Mouse (Mus musculus) spleen, adult 2 months (tissue): ENCODE results near the gene Cdx2.

Source experiments
- CTCF ChIP-seq: fragments of 200-500 bp; IDR thresholded peaks from 2 replicates; pipeline ENCODE4 v1.5.1; 2011; ENCODE audit warnings: mild to moderate bottlenecking, inconsistent platforms; ENCODE audit not compliant: insufficient read depth, insufficient read length, insufficient replicate concordance; ENCODE audit errors: extremely low read depth
- POLR2A ChIP-seq: fragments of 200-500 bp; IDR thresholded peaks from 2 replicates; pipeline ENCODE4 v1.6.1; 2011; ENCODE audit warnings: low read depth, low read length, inconsistent platforms

GRCm38 (mm10) chr5:147331547-147331946 lies 24.5 kb upstream of the Cdx2 start:
- no peak for TF ChIP-seq POLR2A
- TF ChIP-seq CTCF: peak; percentile 88; the same call in 1 of the 2 replicates
